Mouse (Mus musculus) lung, postnatal 25 days (tissue): ENCODE measurements around the gene Stag3.

Experiments used
- DNase-seq: peaks from one replicate; pipeline ENCODE4 v3.0.0; 2022; ENCODE audit warnings: low spot score

The Stag3 gene

GRCm38 (mm10) chr5:138268980-138269379 is 11.1 kb upstream of the Stag3 start:
- DNase-seq, result no peak

- DNase-seq, result no peak
Observed at GRCm38 (mm10) chr5:138271232-138271631, 8.8 kb upstream of the Stag3 start.

GRCm38 (mm10) chr5:138272409-138272923 is 7.6 kb upstream of the Stag3 start, which contains the start of gene Gal3st4:
Gal3st4 (minus strand) TSS chr5:138272840.
- no peak for DNase-seq

GRCm38 (mm10) chr5:138274186-138274585 is 5.9 kb upstream of the Stag3 start:
- no peak for DNase-seq

GRCm38 (mm10) chr5:138275216-138276050 is 4.6 kb upstream of the Stag3 start:
- DNase-seq, result no peak

- no peak for DNase-seq
Observed at GRCm38 (mm10) chr5:138277994-138278393, 2.0 kb upstream of the Stag3 start.

GRCm38 (mm10) chr5:138280425-138280768 is 357 bp downstream of the Stag3 start:
- no peak for DNase-seq

- DNase-seq, result no peak
Observed at GRCm38 (mm10) chr5:138280829-138281228, 789 bp downstream of the Stag3 start.

- DNase-seq, result no peak
Observed at GRCm38 (mm10) chr5:138281798-138282197, 1.8 kb downstream of the Stag3 start.

- DNase-seq, result no peak
Observed at GRCm38 (mm10) chr5:138283540-138283939, 3.5 kb downstream of the Stag3 start.

- DNase-seq, result no peak
Observed at GRCm38 (mm10) chr5:138287861-138288260, 7.8 kb downstream of the Stag3 start.

GRCm38 (mm10) chr5:138291638-138292037 is 11.6 kb downstream of the Stag3 start:
- DNase-seq, result no peak

GRCm38 (mm10) chr5:138294158-138294557 is 14.1 kb downstream of the Stag3 start:
- no peak for DNase-seq

- DNase-seq, result no peak
Observed at GRCm38 (mm10) chr5:138299613-138300012, 19.6 kb downstream of the Stag3 start.

- DNase-seq, result no peak
Observed at GRCm38 (mm10) chr5:138312795-138313194, 32.8 kb downstream of the Stag3 start.

- no peak for DNase-seq
Observed at GRCm38 (mm10) chr5:138341661-138342060, 61.6 kb downstream of the Stag3 start, which contains the start of gene Pvrig. Pvrig (plus strand) TSS chr5:138341961.

- DNase-seq, result no peak
Observed at GRCm38 (mm10) chr5:138343216-138343615, 63.2 kb downstream of the Stag3 start.
